Mouse (Mus musculus) heart, postnatal 0 days (tissue): Measurements from ENCODE around the gene Tcp10a.
"Not testable (repeated sequence)": the region's sequence is repeated elsewhere in the genome, so short reads cannot be mapped to it uniquely, and the experiment has no call there.

Source experiments
- CTCF ChIP-seq: IDR thresholded peaks from 2 replicates; pipeline ENCODE4 v1.5.1; 2016; ENCODE audit warnings: antibody characterized with exemption, control low read depth, low read depth
- EP300 ChIP-seq: IDR thresholded peaks from 2 replicates; pipeline ENCODE4 v1.6.1; 2016; ENCODE audit warnings: antibody characterized with exemption, low read depth

GRCm38 (mm10) chr17:7388341-7388957 is 64.0 kb downstream of the Tcp10a start:
- not testable (repeated sequence) for TF ChIP-seq EP300, CTCF
